Comparison of ENCODE assay signal across 8 mouse cellular contexts in genomic region chr8:122283356-122284202, GRCm38 (mm10). TPM values are rescaled to one million over a fixed set of nuclear protein-coding genes. Genes with fewer than 3 reads are reported as not detected.
DNase-seq lines count a peak whose midpoint lies in the region; ATAC-seq lines count a peak whose summit lies in the region.

No protein-coding gene starts in this region.

- H3K36me3 ChIP-seq in embryonic facial prominence, embryonic 11.5 days (replicated peaks; ENCODE audit: control insufficient read depth, insufficient read depth, low read depth, low read length): no peaks in the 10 kb centered on the region
- peaks cover 8% of the 10 kb centered on the region; the same call in 1 of the 2 replicates for H3K36me3 ChIP-seq in heart, embryonic 12.5 days
- H3K36me3 ChIP-seq in kidney, embryonic 15.5 days: no peaks in the 10 kb centered on the region
- H3K36me3 ChIP-seq in liver, embryonic 15.5 days (replicated peaks): peaks cover 20% of the 10 kb centered on the region
- no peaks in the 10 kb centered on the region for H3K36me3 ChIP-seq in neural tube, embryonic 13.5 days

- under 1% methylated on average over 37 of the region's 37 CpGs for WGBS in embryonic facial prominence, embryonic 11.5 days
- WGBS in heart, embryonic 12.5 days: under 1% methylated on average over 37 of the region's 37 CpGs
- under 1% methylated on average over 37 of the region's 37 CpGs for WGBS in kidney, embryonic 15.5 days
- WGBS in liver, embryonic 15.5 days (ENCODE audit: insufficient replicate concordance): 0% methylated on average over 37 of the region's 37 CpGs
- WGBS in neural tube, embryonic 13.5 days: 1% methylated on average over 37 of the region's 37 CpGs

- H3K4me1 ChIP-seq in embryonic facial prominence, embryonic 11.5 days (ENCODE audit: control insufficient read depth, insufficient read depth, low read length): peaks cover 16% of the 10 kb centered on the region
- peaks cover 63% of the 10 kb centered on the region for H3K4me1 ChIP-seq in heart, embryonic 12.5 days (replicated peaks)
- H3K4me1 ChIP-seq in kidney, embryonic 15.5 days: peaks cover 71% of the 10 kb centered on the region
- H3K4me1 ChIP-seq in liver, embryonic 15.5 days (replicated peaks): peaks cover 77% of the 10 kb centered on the region
- H3K4me1 ChIP-seq in neural tube, embryonic 13.5 days (replicated peaks): peaks cover 52% of the 10 kb centered on the region

- H3K4me3 ChIP-seq in embryonic facial prominence, embryonic 11.5 days (ENCODE audit: low read depth, low read length): peak overlapping the region; percentile 71
- H3K4me3 ChIP-seq in heart, embryonic 12.5 days: peak overlapping the region; percentile 94
- H3K4me3 ChIP-seq in kidney, embryonic 15.5 days (replicated peaks): peak overlapping the region; percentile 84
- peak overlapping the region; percentile 100 for H3K4me3 ChIP-seq in liver, embryonic 15.5 days (replicated peaks)
- H3K4me3 ChIP-seq in neural tube, embryonic 13.5 days: peak overlapping the region; percentile 56

- peak overlapping the region; percentile 99 for H3K4me2 ChIP-seq in embryonic facial prominence, embryonic 11.5 days (ENCODE audit: low read depth, low read length)
- peak overlapping the region; percentile 94 for H3K4me2 ChIP-seq in heart, embryonic 12.5 days
- peak overlapping the region; percentile 97 for H3K4me2 ChIP-seq in kidney, embryonic 15.5 days
- H3K4me2 ChIP-seq in liver, embryonic 15.5 days: peak overlapping the region; percentile 96
- H3K4me2 ChIP-seq in neural tube, embryonic 13.5 days: peak overlapping the region; percentile 99

- peak overlapping the region; percentile 43 for H3K27ac ChIP-seq in embryonic facial prominence, embryonic 11.5 days (replicated peaks; ENCODE audit: low read depth, low read length)
- peak overlapping the region; percentile 86 for H3K27ac ChIP-seq in heart, embryonic 12.5 days (ENCODE audit: poor library complexity, severe bottlenecking)
- peak overlapping the region; percentile 90 for H3K27ac ChIP-seq in kidney, embryonic 15.5 days
- peak overlapping the region; percentile 95 for H3K27ac ChIP-seq in liver, embryonic 15.5 days (replicated peaks)
- H3K27ac ChIP-seq in neural tube, embryonic 13.5 days (replicated peaks): peak overlapping the region; percentile 54; the same call in 1 of the 2 replicates

- peak; percentile 40 to 62 for DNase-seq in frontal cortex, postnatal 36 days (ENCODE audit: low spot score in 2 of 2)
- no peak for DNase-seq in frontal cortex, postnatal 25 days (ENCODE audit: low spot score in 2 of 2)
- peak; percentile 53 for DNase-seq in embryonic facial prominence, embryonic 11.5 days (ENCODE audit: low spot score)
- DNase-seq in thymus, postnatal 36 days: peak; percentile 57 to 66

- H3K27me3 ChIP-seq in embryonic facial prominence, embryonic 11.5 days (ENCODE audit: control insufficient read depth, insufficient read depth, low read length): peaks cover 16% of the 10 kb centered on the region
- H3K27me3 ChIP-seq in heart, embryonic 12.5 days (replicated peaks): no peaks in the 10 kb centered on the region
- H3K27me3 ChIP-seq in kidney, embryonic 15.5 days: peaks cover 30% of the 10 kb centered on the region
- H3K27me3 ChIP-seq in liver, embryonic 15.5 days: 0 out of 2 replicates have a peak, but pooled peaks cover 5% of the 10 kb centered on the region
- peaks cover 54% of the 10 kb centered on the region for H3K27me3 ChIP-seq in neural tube, embryonic 13.5 days

- no peak for ATAC-seq in embryonic facial prominence, embryonic 11.5 days (replicated peaks; ENCODE audit: insufficient number of reproducible peaks, low FRiP score, low TSS enrichment, low read depth)
- no peak for ATAC-seq in heart, embryonic 12.5 days (ENCODE audit: insufficient number of reproducible peaks, low FRiP score)
- no peak for ATAC-seq in kidney, embryonic 15.5 days (replicated peaks; ENCODE audit: low FRiP score)
- no peak for ATAC-seq in liver, embryonic 15.5 days (ENCODE audit: insufficient read depth)
- ATAC-seq in neural tube, embryonic 13.5 days (ENCODE audit: low read depth): no peak

- peak overlapping the region; percentile 68 for H3K9ac ChIP-seq in embryonic facial prominence, embryonic 11.5 days (replicated peaks; ENCODE audit: low read length)
- H3K9ac ChIP-seq in heart, embryonic 12.5 days: peak overlapping the region; percentile 90
- peak overlapping the region; percentile 67 for H3K9ac ChIP-seq in kidney, embryonic 15.5 days
- H3K9ac ChIP-seq in liver, embryonic 15.5 days: peak overlapping the region; percentile 99
- H3K9ac ChIP-seq in neural tube, embryonic 13.5 days: peak overlapping the region; percentile 77

- no peaks in the 10 kb centered on the region for H3K9me3 ChIP-seq in embryonic facial prominence, embryonic 11.5 days (replicated peaks; ENCODE audit: control insufficient read depth, low read length)
- H3K9me3 ChIP-seq in heart, embryonic 12.5 days (replicated peaks): no peaks in the 10 kb centered on the region
- H3K9me3 ChIP-seq in kidney, embryonic 15.5 days (replicated peaks): no peaks in the 10 kb centered on the region
- no peaks in the 10 kb centered on the region for H3K9me3 ChIP-seq in liver, embryonic 15.5 days (replicated peaks)
- no peaks in the 10 kb centered on the region for H3K9me3 ChIP-seq in neural tube, embryonic 13.5 days

RNA-seq across cellular contexts. Expression of gene Zfpm1, which starts 1.6 kb away (rescaled TPM):
- polyA plus RNA-seq in embryonic facial prominence, embryonic 11.5 days (2014; fragmentation: Nextera tagmentation; extraction: Ambion mirVana): 1.5 and 1.8 TPM in 2 replicates
- 8.0 and 9.2 TPM in 2 replicates for polyA plus RNA-seq in heart, embryonic 12.5 days (2016; fragmentation: Nextera tagmentation; extraction: Ambion mirVana)
- 2.2 and 2.4 TPM in 2 replicates for polyA plus RNA-seq in kidney, embryonic 15.5 days (2015; fragmentation: Nextera tagmentation; extraction: Ambion mirVana)
- 12.0 and 14.9 TPM in 2 replicates for polyA plus RNA-seq in liver, embryonic 15.5 days (2015; fragmentation: Nextera tagmentation; extraction: Ambion mirVana)
- 0.83 and 0.89 TPM in 2 replicates for polyA plus RNA-seq in neural tube, embryonic 13.5 days (2015; fragmentation: Nextera tagmentation; extraction: Ambion mirVana)

Comparison
In these comparisons a context has a peak if more than half of its experiments do, and no peak if none do; other contexts are left out.
1. DNase-seq: peak in frontal cortex, postnatal 36 days (2 of 2), embryonic facial prominence, embryonic 11.5 days (single experiment) and thymus, postnatal 36 days (2 of 2); none in frontal cortex, postnatal 25 days (0 of 2).
2. H3K27ac ChIP-seq: peak in every context shown above with its lines; median percentile 95 in liver, embryonic 15.5 days; 90 in kidney, embryonic 15.5 days; 86 in heart, embryonic 12.5 days; 54 in neural tube, embryonic 13.5 days; 43 in embryonic facial prominence, embryonic 11.5 days.
3. Peak in every context shown above with its lines, with median percentiles within 50 percentile points of each other: H3K4me2 ChIP-seq, H3K4me3 ChIP-seq and H3K9ac ChIP-seq.